Mouse (Mus musculus) midbrain, embryonic 16.5 days (tissue): ENCODE data around the gene Dtnb. TPM values are rescaled to one million over a fixed set of nuclear protein-coding genes. Genes with fewer than 3 reads are reported as not detected.

Experiments used
- ATAC-seq: fragments of 200-750 bp; cut with Nextera tagmentation; 2 replicates; pipeline ENCODE4 v1.8.0; 2017; ENCODE audit warnings: moderate TSS enrichment
- H3K27ac ChIP-seq: fragments of 300-500 bp; sonication (generic); 2 replicates; pipeline ENCODE4 v1.5.1; 2014; ENCODE audit warnings: mild to moderate bottlenecking, low read length, mixed read lengths
- H3K27me3 ChIP-seq: fragments of 300-500 bp; sonication (generic); 2 replicates; pipeline ENCODE4 v1.6.1; 2014; ENCODE audit warnings: low read depth, low read length, mixed read lengths; ENCODE audit not compliant: control insufficient read depth, insufficient read depth
- H3K36me3 ChIP-seq: fragments of 300-500 bp; sonication (generic); 2 replicates; pipeline ENCODE4 v1.6.1; 2014; ENCODE audit warnings: mild to moderate bottlenecking, low read length, moderate library complexity, mixed read lengths; ENCODE audit not compliant: control insufficient read depth, insufficient read depth
- H3K4me1 ChIP-seq: fragments of 300-500 bp; sonication (generic); 2 replicates; pipeline ENCODE4 v1.6.1; 2014; ENCODE audit warnings: mild to moderate bottlenecking, low read length, mixed read lengths; ENCODE audit not compliant: control insufficient read depth, insufficient read depth
- H3K4me2 ChIP-seq: fragments of 300-500 bp; sonication (generic); 2 replicates; pipeline ENCODE4 v1.6.1; 2014; ENCODE audit warnings: mild to moderate bottlenecking, low read length, mixed read lengths
- H3K4me3 ChIP-seq: fragments of 300-500 bp; sonication (generic); 2 replicates; pipeline ENCODE4 v1.5.1; 2014; ENCODE audit warnings: low read depth, mild to moderate bottlenecking, low read length, moderate library complexity, mixed read lengths
- H3K9ac ChIP-seq: fragments of 300-500 bp; sonication (generic); 2 replicates; pipeline ENCODE4 v1.6.1; 2014; ENCODE audit warnings: low read depth, low read length, mixed read lengths
- H3K9me3 ChIP-seq: fragments of 300-500 bp; sonication (generic); replicated peaks from 2 replicates; pipeline ENCODE4 v1.6.1; 2014; ENCODE audit warnings: mild to moderate bottlenecking, low read length, mixed read lengths; ENCODE audit not compliant: control insufficient read depth, poor library complexity, severe bottlenecking
- WGBS: fragments of 180-500 bp; shearing (Covaris S2); extraction: QIAGEN DNeasy Blood & Tissue Kit; methylation state at CpG from one replicate; pipeline ENCODE4 v1.1.7; 2014; 5-methylcytosine and 5-hydroxymethylcytosine counted together
- polyA plus RNA-seq: library from polyadenylated mRNA; unstranded; fragments of >200 nt; fragmentation: Nextera tagmentation; extraction: Ambion mirVana; gene quantifications from 2 replicates; pipeline ENCODE4 v1.2.1, GENCODE M21; 2015

Dtnb gene
- polyA plus RNA-seq, 1 experiment from 2014 or later: 50.4 TPM

DNA sequence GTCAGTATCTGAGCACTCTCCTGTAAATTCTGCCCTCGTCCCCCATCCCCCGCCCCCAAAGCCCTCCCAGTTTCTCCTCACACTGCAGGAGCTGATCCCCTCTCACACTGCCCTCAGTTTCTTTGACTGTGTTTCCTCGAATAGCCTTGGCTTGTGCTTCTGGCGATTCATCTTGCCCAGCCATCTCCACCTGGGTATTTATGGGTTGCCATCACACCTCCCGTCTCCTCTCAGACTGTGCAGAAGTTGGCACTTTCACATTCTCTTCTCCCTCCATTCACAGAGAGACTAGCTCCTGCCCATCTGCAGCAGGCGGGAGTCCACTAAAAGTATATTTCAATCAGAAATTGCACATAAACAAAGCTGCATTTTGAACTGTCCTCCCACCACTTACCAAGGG lies 25.4 kb upstream of the Dtnb start:
- 24% methylated on average over 6 of the region's 6 CpGs for WGBS
- Histone ChIP-seq H3K9ac (no peak overlapping the region), H3K4me2 (no peak overlapping the region), H3K4me1 (no peaks in the 10 kb centered on the region), H3K9me3 (no peaks in the 10 kb centered on the region), H3K4me3 (no peak overlapping the region), H3K27me3 (no peaks in the 10 kb centered on the region), H3K27ac (no peak overlapping the region), H3K36me3 (no peaks in the 10 kb centered on the region)
- no peak for ATAC-seq

DNA sequence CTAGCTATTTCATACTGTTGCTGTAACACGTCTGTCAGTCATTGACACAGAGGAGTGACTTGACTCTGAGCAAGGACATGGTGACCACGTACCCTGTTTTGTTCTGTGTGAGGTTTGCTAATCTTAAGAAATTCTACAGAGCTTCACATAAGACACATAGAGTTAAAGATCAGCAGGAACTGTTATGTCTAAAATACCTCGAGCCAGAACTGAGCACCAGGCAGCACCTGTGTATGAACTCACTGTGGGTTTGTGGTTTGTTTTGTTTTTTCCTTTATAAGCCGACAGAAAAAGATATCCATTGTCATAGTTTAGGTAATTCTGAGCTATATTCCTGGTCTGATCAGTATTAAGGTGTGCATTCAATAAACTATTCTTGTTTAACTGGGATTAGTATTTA lies 24.7 kb upstream of the Dtnb start:
- 52% methylated on average over 4 of the region's 4 CpGs for WGBS

GRCm38 (mm10) chr12:3547911-3548310 lies 24.3 kb upstream of the Dtnb start:
- Histone ChIP-seq H3K27ac (no peak overlapping the region), H3K9me3 (no peaks in the 10 kb centered on the region), H3K9ac (no peak overlapping the region), H3K36me3 (no peaks in the 10 kb centered on the region), H3K27me3 (no peaks in the 10 kb centered on the region), H3K4me3 (no peak overlapping the region), H3K4me1 (no peaks in the 10 kb centered on the region), H3K4me2 (no peak overlapping the region)
- no peak for ATAC-seq
- WGBS: 69% methylated on average over 3 of the region's 3 CpGs

More for the DNA sequence above, 24.7 kb upstream of the Dtnb start:
- H3K27ac ChIP-seq: no peak overlapping the region
- ATAC-seq: no peak
- H3K9ac ChIP-seq: no peak overlapping the region
- H3K9me3 ChIP-seq: no peaks in the 10 kb centered on the region
- H3K4me1 ChIP-seq: no peaks in the 10 kb centered on the region
- H3K27me3 ChIP-seq: no peaks in the 10 kb centered on the region
- no peaks in the 10 kb centered on the region for H3K36me3 ChIP-seq
- no peak overlapping the region for H3K4me2 ChIP-seq
- H3K4me3 ChIP-seq: no peak overlapping the region

DNA sequence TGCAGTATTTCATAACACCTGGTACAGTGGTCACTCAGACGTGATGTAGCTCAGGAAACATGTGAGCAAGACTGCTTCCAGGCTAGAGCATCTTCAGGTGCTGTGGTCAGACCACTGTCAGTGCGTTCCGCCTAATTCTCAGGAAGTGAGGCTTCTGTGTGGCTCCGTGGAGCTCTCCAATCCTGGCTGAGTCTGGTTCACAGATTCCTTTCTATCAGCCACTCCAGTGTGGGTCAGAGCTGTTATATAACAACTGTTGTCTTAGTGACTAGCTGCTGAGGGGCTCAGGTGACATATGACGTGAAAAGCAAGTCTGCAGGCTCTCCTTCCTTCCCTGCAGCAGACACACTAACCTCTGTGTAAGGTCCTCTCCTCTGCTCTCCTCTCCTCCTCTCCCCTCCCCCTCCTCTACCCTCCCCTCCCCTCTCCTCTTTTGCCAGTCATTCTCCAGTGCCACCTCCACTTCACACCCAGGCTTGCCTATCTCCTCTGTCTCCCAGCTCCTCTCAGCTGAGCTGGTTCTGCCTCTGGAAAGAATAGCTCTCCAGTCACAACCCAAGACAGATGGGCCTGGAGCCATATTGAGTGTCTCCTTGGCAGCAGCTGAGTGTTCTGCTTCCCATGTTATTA lies 23.5 kb upstream of the Dtnb start:
- Histone ChIP-seq H3K9ac (no peak overlapping the region), H3K4me1 (no peaks in the 10 kb centered on the region), H3K36me3 (no peaks in the 10 kb centered on the region), H3K9me3 (no peaks in the 10 kb centered on the region), H3K27me3 (no peaks in the 10 kb centered on the region), H3K4me3 (no peak overlapping the region), H3K4me2 (no peak overlapping the region), H3K27ac (no peak overlapping the region)
- ATAC-seq: no peak
- 66% methylated on average over 5 of the region's 5 CpGs for WGBS

DNA sequence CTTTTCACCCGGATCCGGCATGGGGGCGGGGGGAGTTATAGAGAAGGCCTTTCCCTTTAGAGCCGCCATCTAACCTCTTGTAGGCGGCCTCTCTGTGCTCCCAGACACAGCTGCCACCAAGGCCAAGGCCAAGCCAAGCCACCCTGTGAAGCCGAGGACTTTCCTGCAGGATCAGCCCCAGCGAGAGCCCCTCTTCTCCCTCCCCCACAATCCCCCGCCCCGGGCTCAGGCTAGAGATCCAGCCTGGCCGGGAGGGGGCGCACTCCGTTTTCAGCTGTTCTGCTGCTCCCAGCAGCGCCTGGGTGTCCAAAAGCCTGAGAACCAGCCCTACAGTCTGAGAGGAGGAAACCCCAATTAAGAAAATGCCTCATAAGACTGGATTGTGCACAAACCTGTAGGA lies 21.9 kb upstream of the Dtnb start:
- no peak overlapping the region for H3K4me3 ChIP-seq
- H3K27ac ChIP-seq: no peak overlapping the region
- H3K9ac ChIP-seq: no peak overlapping the region
- no peaks in the 10 kb centered on the region for H3K4me1 ChIP-seq
- no peak overlapping the region for H3K4me2 ChIP-seq
- ATAC-seq: no peak
- no peaks in the 10 kb centered on the region for H3K9me3 ChIP-seq
- no peaks in the 10 kb centered on the region for H3K36me3 ChIP-seq
- H3K27me3 ChIP-seq: no peaks in the 10 kb centered on the region
- WGBS: 8% methylated on average over 13 of the region's 13 CpGs

DNA sequence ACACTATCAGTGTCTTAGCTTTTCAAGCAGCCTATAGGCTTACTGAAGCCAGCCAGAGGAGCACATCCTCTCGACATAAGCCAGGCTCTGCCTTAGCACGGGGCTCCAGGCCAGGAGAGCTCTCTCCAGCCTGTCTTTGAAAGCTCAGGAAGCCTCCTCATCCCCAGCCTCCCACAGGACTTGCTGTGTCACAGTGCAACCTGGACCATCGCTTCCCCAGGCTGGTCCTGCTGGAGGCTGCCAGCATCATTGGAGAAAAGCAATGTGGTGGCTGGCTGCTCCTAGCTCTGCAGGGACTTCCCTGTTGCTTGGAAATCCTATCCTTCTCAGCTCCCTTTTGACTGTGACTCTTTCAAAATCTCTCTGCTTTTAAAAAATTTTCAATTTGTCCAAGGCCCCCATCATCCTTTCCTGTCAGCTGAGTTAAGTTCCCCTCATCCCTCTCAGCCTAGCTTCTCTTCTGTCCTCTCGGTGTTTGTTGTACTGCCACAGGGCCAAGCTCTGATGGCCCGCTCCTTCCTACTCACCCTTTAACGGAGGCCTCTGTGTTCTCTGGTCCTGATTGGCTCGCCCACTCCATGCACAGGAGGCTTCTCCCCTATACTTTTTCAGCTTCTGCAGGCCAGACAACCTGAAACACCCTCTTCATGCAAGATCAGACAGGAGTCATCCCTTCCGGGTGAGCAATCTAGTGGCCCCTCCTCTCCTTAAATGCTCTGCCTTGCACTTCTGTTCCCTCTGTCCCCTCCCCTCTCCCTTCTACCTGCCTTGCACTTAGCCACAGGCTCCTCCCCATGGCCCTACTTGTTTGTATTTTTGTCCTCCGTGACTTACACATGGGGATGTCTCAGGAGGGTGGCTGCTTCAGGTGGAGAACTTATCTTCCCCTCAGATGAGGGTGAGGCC lies 14.5 kb upstream of the Dtnb start:
- no peak for ATAC-seq
- Histone ChIP-seq H3K27me3 (no peaks in the 10 kb centered on the region), H3K27ac (no peak overlapping the region), H3K36me3 (no peaks in the 10 kb centered on the region), H3K4me1 (no peaks in the 10 kb centered on the region), H3K9me3 (no peaks in the 10 kb centered on the region), H3K4me2 (no peak overlapping the region), H3K4me3 (no peak overlapping the region), H3K9ac (no peak overlapping the region)
- 59% methylated on average over 9 of the region's 9 CpGs for WGBS

GRCm38 (mm10) chr12:3560596-3560995 lies 11.6 kb upstream of the Dtnb start:
- Histone ChIP-seq H3K36me3 (no peaks in the 10 kb centered on the region), H3K9me3 (no peaks in the 10 kb centered on the region), H3K27me3 (no peaks in the 10 kb centered on the region), H3K4me1 (no peaks in the 10 kb centered on the region), H3K4me3 (no peak overlapping the region), H3K4me2 (no peak overlapping the region), H3K9ac (no peak overlapping the region), H3K27ac (no peak overlapping the region)
- 56% methylated on average over 1 of the region's 1 CpGs for WGBS
- no peak for ATAC-seq

DNA sequence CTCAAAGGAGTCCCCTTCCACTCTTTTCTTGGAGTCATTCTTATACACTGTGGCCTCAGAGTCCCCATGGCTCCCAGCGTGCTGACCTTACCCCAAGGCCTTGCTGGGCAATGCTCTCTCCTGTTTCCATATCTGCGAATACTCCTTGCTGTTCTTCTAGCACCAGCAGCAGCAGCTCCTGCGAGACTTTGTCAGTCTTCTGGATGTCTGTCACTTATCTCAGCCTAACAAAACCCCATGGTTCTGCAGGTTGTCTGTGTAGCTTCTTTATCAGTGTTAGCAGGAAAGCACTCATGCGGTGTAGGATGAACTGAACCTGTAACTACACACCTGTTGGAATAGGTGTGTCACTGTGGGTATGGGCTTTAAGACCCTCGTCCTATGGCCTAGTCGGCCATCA lies 11.1 kb upstream of the Dtnb start:
- Histone ChIP-seq H3K9me3 (no peaks in the 10 kb centered on the region), H3K36me3 (no peaks in the 10 kb centered on the region), H3K27ac (no peak overlapping the region), H3K4me2 (no peak overlapping the region), H3K27me3 (no peaks in the 10 kb centered on the region), H3K9ac (no peak overlapping the region), H3K4me1 (no peaks in the 10 kb centered on the region), H3K4me3 (no peak overlapping the region)
- no peak for ATAC-seq
- 87% methylated on average over 6 of the region's 6 CpGs for WGBS

GRCm38 (mm10) chr12:3562806-3563205 lies 9.4 kb upstream of the Dtnb start:
- Histone ChIP-seq H3K36me3 (no peaks in the 10 kb centered on the region), H3K9ac (no peak overlapping the region), H3K4me3 (no peak overlapping the region), H3K27me3 (no peaks in the 10 kb centered on the region), H3K4me1 (no peaks in the 10 kb centered on the region), H3K9me3 (no peaks in the 10 kb centered on the region), H3K27ac (no peak overlapping the region), H3K4me2 (no peak overlapping the region)
- WGBS: 93% methylated on average over 10 of the region's 10 CpGs
- no peak for ATAC-seq
